Mouse (Mus musculus): ENCODE measurements around the gene Flywch2.

DNA sequence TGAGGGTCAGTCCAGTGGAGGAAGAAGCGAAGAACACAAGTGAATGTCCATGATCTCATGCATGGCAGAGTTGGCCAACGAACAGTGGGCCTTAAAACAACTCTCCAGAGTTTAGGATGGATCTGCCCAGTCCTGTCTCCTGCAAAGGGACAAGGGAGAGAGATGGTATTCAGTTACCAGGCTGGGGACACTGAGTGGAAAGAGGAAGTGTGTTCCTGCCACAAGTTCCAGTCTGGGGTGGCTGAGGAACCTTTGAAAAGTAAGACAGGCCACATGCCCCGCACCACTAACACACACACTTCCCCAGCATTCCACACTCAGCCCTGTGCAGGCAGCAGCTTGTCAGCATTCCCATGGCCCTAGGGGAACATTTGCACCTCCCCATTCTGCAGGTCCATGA lies 39.1 kb downstream of the Flywch2 start:
- TF ChIP-seq CTCF (conservative IDR thresholded peaks at IDR 0.05; ENCODE audit: low read length) = no peak
- no peak for TF ChIP-seq NANOG (IDR thresholded peaks at IDR 0.05; ENCODE audit: borderline replicate concordance, low read length)
- no peak for TF ChIP-seq POU5F1 (IDR thresholded peaks at IDR 0.05; ENCODE audit: borderline replicate concordance, low read length)

Data from E14TG2a.4 (cell line).